Mouse (Mus musculus) thymus, adult 2 months (tissue): ENCODE data around the gene Clba1.

Source experiments
- CTCF ChIP-seq: fragments of 200-500 bp; IDR thresholded peaks from 2 replicates; pipeline ENCODE4 v1.5.1; 2012; ENCODE audit warnings: mild to moderate bottlenecking, control low read depth, low read length, moderate library complexity, borderline replicate concordance; ENCODE audit not compliant: control insufficient read depth, poor library complexity, insufficient read depth; ENCODE audit errors: extremely low read depth
- POLR2A ChIP-seq: fragments of 200-500 bp; IDR thresholded peaks from 2 replicates; pipeline ENCODE4 v1.6.1; 2012; ENCODE audit warnings: mild to moderate bottlenecking, low read length, control low read depth, moderate library complexity; ENCODE audit not compliant: control insufficient read depth, poor library complexity, insufficient read depth; ENCODE audit errors: extremely low read depth

GRCm38 (mm10) chr12:112761411-112761810 lies 47.3 kb upstream of the Clba1 start:
- no peak for TF ChIP-seq CTCF
- TF ChIP-seq POLR2A: no peak
